Mouse (Mus musculus): ENCODE results near the gene Alg1. TPM values are rescaled to one million over a fixed set of nuclear protein-coding genes. Genes with fewer than 3 reads are reported as not detected.
A peak's percentile ranks its signal among the peaks of the same experiment; 100 is the strongest.

The Alg1 gene
- 36.8 and 38.2 TPM in 2 replicates for polyA plus RNA-seq (2014; fragmentation: Nextera tagmentation; extraction: Ambion mirVana)

DNA sequence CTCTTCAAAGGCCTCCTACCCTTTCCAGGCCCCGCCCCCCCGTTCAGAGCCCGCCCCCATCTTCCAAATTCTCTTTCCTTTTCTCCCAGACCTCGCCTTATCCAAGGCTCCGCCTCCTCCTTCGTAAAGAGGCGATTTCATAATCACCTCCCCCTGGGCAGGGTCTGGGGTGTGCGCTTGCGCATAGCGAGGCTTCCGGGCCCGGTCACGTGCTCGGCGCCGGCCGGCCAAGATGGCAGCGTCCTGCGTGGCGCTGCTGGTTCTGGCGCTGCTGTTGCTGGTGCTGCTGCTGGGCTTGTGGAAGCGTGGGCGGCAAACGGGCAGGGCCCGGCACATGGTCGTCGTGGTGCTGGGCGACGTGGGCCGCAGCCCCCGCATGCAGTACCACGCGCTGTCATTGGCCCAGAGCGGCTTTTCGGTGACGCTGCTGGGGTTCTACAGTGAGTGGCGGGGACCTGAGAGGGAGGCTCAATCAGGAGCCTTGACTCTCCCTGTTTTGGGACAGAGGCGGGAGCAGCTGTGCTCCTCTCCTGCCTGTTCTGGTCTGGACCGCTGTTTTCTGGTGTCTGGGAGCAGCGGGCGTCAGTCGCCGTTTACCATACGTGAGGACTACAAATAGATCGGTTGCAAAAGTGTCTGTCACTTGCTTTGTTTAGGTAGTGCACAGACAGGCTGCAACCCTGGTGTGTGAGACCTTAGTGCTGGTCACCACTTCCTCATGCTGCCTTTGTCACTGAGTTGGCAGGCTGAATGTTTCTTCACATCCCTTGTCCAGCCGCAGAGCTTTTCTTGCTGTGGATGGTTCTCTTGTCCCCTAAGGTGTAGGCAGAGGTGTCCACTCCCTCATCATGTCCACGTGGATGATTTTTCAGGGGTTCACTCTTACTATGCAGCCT, at the start of gene Alg1:
Alg1 (plus strand) TSS at position 204 of the 896 bp plus-strand sequence.
- Histone ChIP-seq H3K4me3 (ENCODE audit: low read depth, low read length) (peak within 1 kb of the TSS; percentile 86), H3K27ac (replicated peaks; ENCODE audit: low read depth, low read length) (peak within 1 kb of the TSS; percentile 63)

GRCm38 (mm10) chr16:5184101-5184500, 49.3 kb upstream of the Alg1 start:
- H3K4me1 ChIP-seq (ENCODE audit: control insufficient read depth, insufficient read depth, low read length), result no peaks in the 10 kb centered on the region
- H3K36me3 ChIP-seq (ENCODE audit: control insufficient read depth, insufficient read depth, low read length), result no peaks in the 10 kb centered on the region
- no peak overlapping the region for H3K4me3 ChIP-seq (ENCODE audit: low read depth, low read length)
- ATAC-seq (ENCODE audit: low read depth), result no peak
- WGBS, result 44% methylated on average over 8 of the region's 8 CpGs
- H3K27ac ChIP-seq (replicated peaks; ENCODE audit: low read depth, low read length), result no peak overlapping the region
- H3K9me3 ChIP-seq (ENCODE audit: control insufficient read depth, low read length), result no peaks in the 10 kb centered on the region
- no peak overlapping the region for H3K4me2 ChIP-seq (ENCODE audit: low read depth, low read length)
- no peaks in the 10 kb centered on the region for H3K27me3 ChIP-seq (replicated peaks; ENCODE audit: control insufficient read depth, insufficient read depth, low read length)
- H3K9ac ChIP-seq (ENCODE audit: low read depth, low read length), result no peak overlapping the region
- DNase-seq (ENCODE audit: low spot score), result no peak

More for the DNA sequence above, at the start of gene Alg1:
- DNase-seq (ENCODE audit: low spot score) (peak; percentile 98), ATAC-seq (ENCODE audit: low read depth) (peak; percentile 97)
- peaks cover 6% of the 10 kb centered on the region for H3K4me1 ChIP-seq (ENCODE audit: control insufficient read depth, insufficient read depth, low read length)
- no peaks in the 10 kb centered on the region for H3K36me3 ChIP-seq (ENCODE audit: control insufficient read depth, insufficient read depth, low read length)
- WGBS, result 3% methylated on average over 39 of the region's 47 CpGs
- H3K4me2 ChIP-seq (ENCODE audit: low read depth, low read length), result peak within 1 kb of the TSS; percentile 78
- H3K27me3 ChIP-seq (replicated peaks; ENCODE audit: control insufficient read depth, insufficient read depth, low read length), result no peaks in the 10 kb centered on the region
- peak within 1 kb of the TSS; percentile 86 for H3K9ac ChIP-seq (ENCODE audit: low read depth, low read length)
- no peaks in the 10 kb centered on the region for H3K9me3 ChIP-seq (ENCODE audit: control insufficient read depth, low read length)

GRCm38 (mm10) chr16:5184956-5185355, 48.5 kb upstream of the Alg1 start:
- WGBS, result 79% methylated on average over 5 of the region's 5 CpGs

GRCm38 (mm10) chr16:5185691-5186090, 47.7 kb upstream of the Alg1 start:
- H3K27ac ChIP-seq (replicated peaks; ENCODE audit: low read depth, low read length), result no peak overlapping the region
- ATAC-seq (ENCODE audit: low read depth) (no peak), DNase-seq (ENCODE audit: low spot score) (no peak)
- no peaks in the 10 kb centered on the region for H3K36me3 ChIP-seq (ENCODE audit: control insufficient read depth, insufficient read depth, low read length)
- H3K4me2 ChIP-seq (ENCODE audit: low read depth, low read length), result no peak overlapping the region
- no peaks in the 10 kb centered on the region for H3K27me3 ChIP-seq (replicated peaks; ENCODE audit: control insufficient read depth, insufficient read depth, low read length)
- H3K4me3 ChIP-seq (ENCODE audit: low read depth, low read length), result no peak overlapping the region
- no peak overlapping the region for H3K9ac ChIP-seq (ENCODE audit: low read depth, low read length)
- no peaks in the 10 kb centered on the region for H3K9me3 ChIP-seq (ENCODE audit: control insufficient read depth, low read length)
- no peaks in the 10 kb centered on the region for H3K4me1 ChIP-seq (ENCODE audit: control insufficient read depth, insufficient read depth, low read length)
- 64% methylated on average over 7 of the region's 7 CpGs for WGBS

More at GRCm38 (mm10) chr16:5184956-5185355, 48.5 kb upstream of the Alg1 start:
- Histone ChIP-seq H3K4me1 (ENCODE audit: control insufficient read depth, insufficient read depth, low read length) (no peaks in the 10 kb centered on the region), H3K4me2 (ENCODE audit: low read depth, low read length) (no peak overlapping the region), H3K36me3 (ENCODE audit: control insufficient read depth, insufficient read depth, low read length) (no peaks in the 10 kb centered on the region), H3K27me3 (replicated peaks; ENCODE audit: control insufficient read depth, insufficient read depth, low read length) (no peaks in the 10 kb centered on the region), H3K9ac (ENCODE audit: low read depth, low read length) (no peak overlapping the region), H3K27ac (replicated peaks; ENCODE audit: low read depth, low read length) (no peak overlapping the region), H3K4me3 (ENCODE audit: low read depth, low read length) (no peak overlapping the region), H3K9me3 (ENCODE audit: control insufficient read depth, low read length) (no peaks in the 10 kb centered on the region)
- DNase-seq (ENCODE audit: low spot score) (no peak), ATAC-seq (ENCODE audit: low read depth) (no peak)

DNA sequence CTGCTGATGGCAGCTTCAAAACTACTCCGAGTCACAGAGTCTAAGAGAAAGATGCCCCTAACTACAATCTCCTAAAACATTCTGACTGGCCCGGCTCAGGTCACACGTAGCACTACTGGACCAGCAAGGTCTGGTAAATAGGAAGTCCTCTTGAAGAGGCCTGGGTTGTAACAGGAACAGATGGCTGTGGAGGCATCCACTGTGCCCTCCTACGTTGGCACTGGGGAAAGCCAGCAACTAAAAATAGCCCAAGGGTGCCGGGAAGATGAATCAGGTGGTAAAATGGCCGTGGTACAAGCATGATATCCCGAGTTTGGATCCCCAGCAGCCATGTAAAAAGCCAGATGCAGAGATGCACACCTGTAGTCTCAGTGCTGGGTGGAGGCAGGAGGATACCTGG, 47.2 kb upstream of the Alg1 start:
- DNase-seq (ENCODE audit: low spot score) (no peak), ATAC-seq (ENCODE audit: low read depth) (no peak)
- H3K27me3 ChIP-seq (replicated peaks; ENCODE audit: control insufficient read depth, insufficient read depth, low read length), result no peaks in the 10 kb centered on the region
- H3K9me3 ChIP-seq (ENCODE audit: control insufficient read depth, low read length), result no peaks in the 10 kb centered on the region
- H3K4me1 ChIP-seq (ENCODE audit: control insufficient read depth, insufficient read depth, low read length), result no peaks in the 10 kb centered on the region
- no peak overlapping the region for H3K9ac ChIP-seq (ENCODE audit: low read depth, low read length)
- no peak overlapping the region for H3K4me2 ChIP-seq (ENCODE audit: low read depth, low read length)
- no peak overlapping the region for H3K27ac ChIP-seq (replicated peaks; ENCODE audit: low read depth, low read length)
- WGBS, result 82% methylated on average over 7 of the region's 7 CpGs
- H3K4me3 ChIP-seq (ENCODE audit: low read depth, low read length), result no peak overlapping the region
- H3K36me3 ChIP-seq (ENCODE audit: control insufficient read depth, insufficient read depth, low read length), result no peaks in the 10 kb centered on the region

DNA sequence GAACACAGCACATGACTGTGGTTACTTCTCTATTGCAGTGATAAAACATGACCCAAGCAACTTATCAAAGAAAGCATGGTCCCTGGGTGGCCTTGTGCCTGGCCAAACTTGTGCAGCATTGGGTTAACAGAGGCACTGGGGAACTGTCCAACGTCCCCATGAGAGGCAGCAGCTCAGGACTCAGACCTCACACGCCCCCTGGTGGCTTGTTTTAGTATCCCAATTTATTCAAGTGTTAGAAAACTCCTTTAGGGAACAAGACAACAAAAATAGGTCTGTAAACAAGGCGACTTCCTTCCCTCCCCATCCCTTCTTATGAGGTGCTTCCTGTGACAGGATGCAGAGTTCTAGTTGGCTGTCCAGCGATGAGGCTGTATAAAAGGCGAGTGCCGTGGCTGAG, 38.3 kb upstream of the Alg1 start:
- Histone ChIP-seq H3K27me3 (replicated peaks; ENCODE audit: control insufficient read depth, insufficient read depth, low read length) (no peaks in the 10 kb centered on the region), H3K27ac (replicated peaks; ENCODE audit: low read depth, low read length) (no peak overlapping the region), H3K4me2 (ENCODE audit: low read depth, low read length) (no peak overlapping the region), H3K36me3 (ENCODE audit: control insufficient read depth, insufficient read depth, low read length) (no peaks in the 10 kb centered on the region), H3K4me3 (ENCODE audit: low read depth, low read length) (no peak overlapping the region), H3K9ac (ENCODE audit: low read depth, low read length) (no peak overlapping the region), H3K4me1 (ENCODE audit: control insufficient read depth, insufficient read depth, low read length) (no peaks in the 10 kb centered on the region), H3K9me3 (ENCODE audit: control insufficient read depth, low read length) (no peaks in the 10 kb centered on the region)
- WGBS, result 37% methylated on average over 6 of the region's 6 CpGs
- peak; percentile 45 for DNase-seq (ENCODE audit: low spot score)
- ATAC-seq (ENCODE audit: low read depth), result no peak

DNA sequence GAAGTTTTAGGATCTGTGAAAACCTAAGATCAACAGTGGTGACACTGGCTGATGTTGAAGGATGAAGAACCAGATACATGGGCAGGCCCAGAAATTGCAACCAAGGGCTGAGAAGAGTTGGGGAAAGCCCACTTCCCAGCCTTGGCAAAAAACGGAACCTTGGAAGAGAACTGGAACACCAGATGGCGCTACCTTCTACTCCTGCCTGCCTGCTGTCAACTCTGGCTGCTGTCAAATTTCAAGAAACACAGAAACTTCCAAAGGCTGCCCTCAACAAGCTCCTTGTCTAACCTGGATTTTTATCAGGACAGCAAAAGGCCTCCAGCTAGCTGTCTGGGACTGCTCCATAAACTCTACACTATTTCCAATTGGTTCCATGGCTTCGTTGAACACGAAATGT, 30.7 kb upstream of the Alg1 start:
- no peaks in the 10 kb centered on the region for H3K9me3 ChIP-seq (ENCODE audit: control insufficient read depth, low read length)
- no peaks in the 10 kb centered on the region for H3K4me1 ChIP-seq (ENCODE audit: control insufficient read depth, insufficient read depth, low read length)
- H3K27me3 ChIP-seq (replicated peaks; ENCODE audit: control insufficient read depth, insufficient read depth, low read length), result no peaks in the 10 kb centered on the region
- H3K4me3 ChIP-seq (ENCODE audit: low read depth, low read length), result peak overlapping the region; percentile 88
- DNase-seq (ENCODE audit: low spot score), result peak; percentile 50
- H3K9ac ChIP-seq (ENCODE audit: low read depth, low read length), result 0 out of 2 replicates have a peak overlapping the region, but pooled peaks have one; percentile 67
- H3K36me3 ChIP-seq (ENCODE audit: control insufficient read depth, insufficient read depth, low read length), result no peaks in the 10 kb centered on the region
- no peak for ATAC-seq (ENCODE audit: low read depth)
- peak overlapping the region; percentile 97 for H3K4me2 ChIP-seq (ENCODE audit: low read depth, low read length)
- WGBS, result 13% methylated on average over 4 of the region's 4 CpGs
- no peak overlapping the region for H3K27ac ChIP-seq (replicated peaks; ENCODE audit: low read depth, low read length)

DNA sequence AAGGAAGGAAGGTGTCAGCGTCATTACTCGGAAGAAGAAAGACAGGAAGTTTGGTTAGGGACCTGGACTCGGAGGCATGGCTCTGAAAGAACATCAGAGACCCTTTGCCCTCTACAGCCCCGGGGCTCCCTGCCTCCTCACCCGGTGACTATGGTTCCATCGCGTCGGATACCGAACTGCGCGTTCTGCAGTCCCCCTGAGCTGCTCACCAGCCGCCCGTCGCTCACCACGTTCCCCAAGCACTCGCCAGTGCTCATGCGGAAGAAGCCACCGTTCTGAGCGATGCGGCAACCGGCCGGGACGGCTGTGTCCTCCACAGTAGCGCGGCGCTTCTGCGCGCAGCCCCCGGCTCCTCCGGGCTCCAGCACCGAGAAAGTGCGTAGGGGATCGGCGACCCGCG, 30.2 kb upstream of the Alg1 start:
- Histone ChIP-seq H3K36me3 (ENCODE audit: control insufficient read depth, insufficient read depth, low read length) (no peaks in the 10 kb centered on the region), H3K9me3 (ENCODE audit: control insufficient read depth, low read length) (no peaks in the 10 kb centered on the region), H3K27ac (replicated peaks; ENCODE audit: low read depth, low read length) (no peak overlapping the region), H3K4me2 (ENCODE audit: low read depth, low read length) (peak overlapping the region; percentile 97), H3K9ac (ENCODE audit: low read depth, low read length) (peak overlapping the region; percentile 67), H3K4me1 (ENCODE audit: control insufficient read depth, insufficient read depth, low read length) (no peaks in the 10 kb centered on the region), H3K4me3 (ENCODE audit: low read depth, low read length) (peak overlapping the region; percentile 88), H3K27me3 (replicated peaks; ENCODE audit: control insufficient read depth, insufficient read depth, low read length) (no peaks in the 10 kb centered on the region)
- ATAC-seq (ENCODE audit: low read depth), result no peak; the same call in 1 of the 2 replicates
- WGBS, result under 1% methylated on average over 36 of the region's 36 CpGs
- DNase-seq (ENCODE audit: low spot score), result no peak

All from embryonic facial prominence, embryonic 14.5 days (tissue).